Mouse (Mus musculus) gastrocnemius, postnatal 4 days (tissue): ENCODE measurements around the gene S100a13. TPM values are rescaled to one million over a fixed set of nuclear protein-coding genes. Genes with fewer than 3 reads are reported as not detected.

Experiments
- DNase-seq, 2 experiments: peaks; one replicate each; pipeline ENCODE4 v3.0.0; 2021 to 2022; ENCODE audit warnings: low spot score in 2 of 2, mixed read lengths in 2 of 2
- total RNA-seq, 2 experiments: library from RNA; stranded (reverse); gene quantifications; 2 replicates each; pipeline ENCODE4 v1.2.3; 2021

The S100a13 gene
- total RNA-seq, 2 experiments from 2014 or later = 22.6 to 23.3 TPM

DNA sequence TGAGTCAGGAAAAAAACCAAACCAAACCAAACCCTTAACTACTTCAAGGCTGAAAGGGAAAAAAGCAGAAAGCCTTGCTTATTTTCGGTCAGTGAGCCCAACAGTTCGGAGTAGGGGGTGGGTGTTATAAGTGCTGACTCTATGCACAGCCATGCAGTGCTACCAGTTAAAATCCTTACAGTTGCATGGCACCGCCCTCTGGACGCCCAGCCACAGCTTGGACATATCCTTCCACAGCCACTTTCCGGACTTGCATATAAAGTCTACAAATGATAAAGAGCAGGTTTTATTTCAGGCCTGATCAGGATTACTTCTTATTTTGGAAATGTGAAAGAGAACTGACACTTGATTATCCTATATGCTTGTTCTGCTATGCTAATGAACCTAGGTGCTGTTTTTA is 9.0 kb upstream of the S100a13 start:
- no peak for DNase-seq

DNA sequence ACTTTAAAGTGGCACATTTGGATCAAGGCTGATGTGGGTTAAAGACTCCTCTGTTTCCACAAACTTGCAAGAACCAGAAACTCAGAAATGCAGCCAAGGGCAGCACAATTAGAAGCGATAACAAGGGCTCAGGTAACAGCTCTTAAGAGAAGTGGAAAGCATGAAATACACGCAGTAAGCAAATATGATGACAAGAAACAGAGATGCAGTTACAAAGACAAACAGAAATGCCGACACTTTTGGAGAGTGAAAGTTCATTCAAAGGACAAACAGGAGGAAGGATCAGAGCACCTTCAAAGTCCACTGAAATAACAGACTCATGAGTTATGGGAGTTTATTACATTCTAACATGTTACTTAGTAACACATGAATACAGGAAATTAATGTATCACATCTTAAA is 7.9 kb upstream of the S100a13 start:
- DNase-seq = no peak

DNA sequence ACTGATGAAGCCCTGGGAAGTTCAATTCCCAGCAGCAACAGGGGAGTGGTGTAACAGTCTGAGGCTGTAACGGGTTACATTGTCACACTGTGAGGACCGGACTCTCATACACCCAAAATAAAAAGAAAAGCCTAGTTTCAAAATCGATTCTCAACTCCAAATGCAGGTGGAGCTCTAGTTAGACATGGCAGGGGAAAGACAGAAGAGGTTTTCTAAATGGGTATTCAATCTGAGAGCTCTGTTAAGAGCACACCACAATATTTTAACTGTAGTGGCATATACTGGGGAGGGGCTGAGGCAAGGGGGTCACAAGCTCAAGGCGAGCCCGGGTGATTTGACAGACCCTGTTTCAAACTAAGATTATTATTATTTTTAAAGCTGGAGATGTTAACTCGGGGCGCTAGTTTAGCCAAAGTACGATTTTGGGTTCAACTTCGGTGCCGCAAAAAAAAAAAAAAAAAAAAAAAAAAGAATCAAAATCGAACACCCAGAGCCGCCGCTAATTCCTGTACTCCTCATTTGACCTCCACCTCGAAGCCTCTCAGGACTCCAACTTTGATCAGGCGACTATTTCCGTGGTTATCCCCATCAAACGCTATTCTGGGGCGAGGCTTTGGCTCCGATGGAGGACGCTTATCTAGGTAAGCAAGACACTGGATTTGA is 5.8 kb upstream of the S100a13 start:
- no peak for DNase-seq

DNA sequence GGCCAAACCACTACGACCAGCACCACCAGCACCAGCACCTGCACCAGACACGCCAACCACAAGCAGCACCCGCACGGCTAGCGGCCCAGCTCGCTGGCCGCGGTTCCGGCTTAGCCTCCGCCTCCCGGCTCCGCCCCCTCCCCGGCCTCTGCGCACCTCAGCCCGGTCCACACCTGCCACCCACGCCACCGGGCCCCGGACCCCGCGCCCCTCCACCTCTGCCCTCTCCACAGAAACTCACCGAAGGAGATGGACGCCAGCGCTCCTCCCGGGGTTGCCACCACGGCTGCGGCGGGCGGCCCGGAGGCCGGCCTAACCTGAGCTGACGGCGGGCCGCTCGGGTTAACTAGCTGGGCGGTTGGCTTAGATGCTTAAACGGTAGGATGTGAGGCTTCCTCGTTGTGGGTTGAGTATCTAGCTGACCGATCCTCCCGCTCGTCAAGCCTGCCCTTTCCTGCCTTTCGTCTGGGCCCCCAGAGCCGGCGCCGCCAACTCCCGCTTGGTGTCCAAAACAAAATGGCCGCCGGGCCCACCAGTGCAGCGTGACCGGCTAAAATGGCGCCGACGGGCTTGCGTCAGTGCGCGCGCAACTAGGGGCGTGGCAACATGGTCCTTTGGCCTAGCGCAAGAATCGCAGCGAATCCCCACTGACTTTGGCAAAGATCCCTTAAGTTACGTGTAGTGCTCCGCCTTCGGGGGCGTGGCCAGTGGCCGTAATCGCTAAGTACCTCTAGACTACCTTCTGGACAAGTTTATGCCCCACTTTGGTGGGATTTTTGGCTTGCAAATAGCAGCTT is 5.1 kb upstream of the S100a13 start, which contains the start of gene Chtop:
Gene Chtop, minus strand, starts transcription at position 549 of the 797 bp plus-strand sequence.
- DNase-seq = peak; percentile 99 to 100

DNA sequence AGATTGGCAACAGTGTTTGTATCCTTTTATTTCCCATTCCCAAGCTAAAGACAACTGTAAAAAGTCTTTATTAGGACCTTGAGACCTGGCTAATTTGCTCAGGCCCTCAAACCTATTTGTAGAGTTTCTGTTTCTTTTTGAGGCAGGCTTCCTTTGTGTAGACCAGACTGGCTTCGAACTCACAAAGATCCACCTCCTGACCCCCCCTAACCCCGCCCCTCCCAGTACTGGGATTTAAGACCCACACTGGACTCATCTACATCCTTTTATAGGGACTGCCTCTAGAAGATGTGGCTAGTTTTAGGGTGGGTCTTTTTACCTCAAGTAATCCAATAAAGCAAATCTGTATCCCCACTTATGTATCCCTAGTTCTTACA is 4.5 kb upstream of the S100a13 start:
- no peak for DNase-seq

DNA sequence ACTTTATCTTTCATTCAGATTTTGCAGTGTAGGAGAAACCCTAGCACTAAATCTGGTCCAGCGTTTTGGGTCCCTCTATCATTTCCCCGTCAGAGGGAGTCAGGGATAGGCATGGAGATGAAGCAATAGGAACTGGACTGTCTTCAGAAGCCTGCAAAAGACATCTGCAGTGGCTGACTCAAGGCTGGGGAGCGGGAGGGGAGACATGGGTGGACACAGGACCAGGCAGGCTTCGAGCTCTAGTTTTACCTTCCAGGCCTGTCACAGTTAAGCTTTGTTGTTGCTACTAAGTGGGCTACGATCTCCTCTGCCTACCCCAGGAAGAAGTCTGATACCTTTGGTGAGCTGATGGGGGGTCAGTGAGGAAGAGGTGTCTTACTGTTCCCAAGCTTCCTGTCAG is 2.0 kb upstream of the S100a13 start:
- no peak for DNase-seq

DNA sequence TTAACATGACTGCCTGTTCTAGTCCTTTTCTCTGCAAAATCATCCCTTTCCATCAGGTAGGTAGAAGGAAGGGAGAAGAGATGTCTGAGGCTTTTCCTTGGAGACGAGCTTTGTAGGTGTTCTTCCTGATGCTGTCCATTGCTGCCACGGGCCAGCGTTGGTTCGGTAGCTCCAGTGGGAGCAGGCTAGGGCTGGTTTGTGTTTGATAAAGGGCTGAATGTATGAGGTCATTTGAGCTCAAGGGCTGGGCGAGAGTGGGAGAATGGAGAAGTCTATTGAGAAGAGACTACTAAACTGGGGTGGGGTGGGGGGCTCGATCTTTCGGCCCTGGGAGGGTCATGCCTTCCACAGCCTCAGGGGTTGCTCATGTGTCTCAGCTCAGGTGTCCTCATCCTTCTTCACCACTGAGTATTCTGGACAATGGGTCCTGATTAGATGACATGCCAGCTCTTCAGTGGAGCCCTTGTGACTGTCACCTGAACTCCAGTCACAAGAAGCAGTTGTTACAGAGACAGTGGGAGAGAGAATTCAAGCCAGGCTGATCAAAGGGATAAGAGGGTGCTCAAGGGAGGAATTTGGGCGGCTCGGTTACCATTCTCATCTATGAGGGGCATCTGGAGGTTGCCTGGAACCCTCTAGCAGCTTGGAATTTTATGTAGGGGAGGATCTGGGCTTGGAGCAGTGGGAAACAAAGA is 1.1 kb upstream of the S100a13 start:
- DNase-seq = no peak

DNA sequence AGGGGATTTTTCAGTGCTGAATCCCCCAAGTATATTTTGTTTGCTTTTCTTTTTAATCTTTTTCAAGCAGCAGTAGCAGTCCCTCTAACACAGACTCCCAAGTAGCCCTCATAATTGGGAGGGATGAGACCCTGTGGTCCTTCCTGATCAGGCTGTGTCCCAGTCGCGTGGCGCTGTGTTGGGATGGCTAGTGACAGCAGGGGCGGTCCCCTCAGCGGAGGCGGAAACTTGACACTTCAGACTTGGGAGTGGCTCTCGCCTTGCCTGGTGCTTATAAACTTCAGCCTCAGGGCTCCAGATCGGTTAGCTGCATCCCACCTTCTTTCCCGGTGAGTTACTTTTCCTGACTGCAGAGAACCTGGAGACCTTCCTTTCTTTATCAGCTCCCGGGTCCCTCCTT is 456 bp downstream of the S100a13 start:
- peak; percentile 40 to 72 for DNase-seq

DNA sequence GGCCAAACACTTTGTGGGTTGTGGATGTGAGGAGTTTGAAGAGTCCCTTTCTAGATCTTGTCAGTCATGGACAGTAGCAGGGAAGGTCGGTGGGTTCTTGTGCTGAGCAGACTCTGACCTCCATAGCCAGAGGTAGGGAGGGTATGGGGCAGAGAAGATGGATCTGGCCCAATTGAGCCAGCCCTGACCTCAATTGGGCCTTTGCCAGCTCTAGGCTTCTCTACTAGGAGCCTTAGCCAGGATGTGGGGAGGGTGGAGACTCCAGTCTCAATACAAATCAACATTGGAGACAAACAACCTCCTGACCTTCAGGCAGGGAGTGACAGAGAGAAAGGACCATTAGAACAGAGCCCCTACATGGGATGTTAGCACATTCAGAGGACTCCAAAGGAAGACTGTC is 1.0 kb downstream of the S100a13 start:
- DNase-seq = no peak

DNA sequence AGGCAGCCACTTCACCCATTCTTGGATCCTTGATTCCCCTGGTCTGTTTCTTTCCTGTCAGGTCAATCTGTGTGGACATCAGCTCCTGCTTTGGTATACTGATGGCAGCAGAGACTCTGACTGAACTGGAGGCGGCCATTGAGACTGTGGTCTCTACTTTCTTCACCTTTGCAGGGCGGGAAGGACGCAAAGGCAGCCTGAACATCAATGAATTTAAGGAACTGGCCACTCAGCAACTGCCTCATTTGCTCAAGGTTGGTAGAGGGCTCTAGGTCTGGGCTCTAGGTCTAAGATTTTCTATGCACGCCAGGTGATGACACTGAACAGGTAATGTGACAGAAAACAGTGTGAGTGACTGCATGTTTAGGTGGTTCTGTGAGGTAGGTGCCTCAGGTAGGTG is 1.6 kb downstream of the S100a13 start:
- no peak for DNase-seq

DNA sequence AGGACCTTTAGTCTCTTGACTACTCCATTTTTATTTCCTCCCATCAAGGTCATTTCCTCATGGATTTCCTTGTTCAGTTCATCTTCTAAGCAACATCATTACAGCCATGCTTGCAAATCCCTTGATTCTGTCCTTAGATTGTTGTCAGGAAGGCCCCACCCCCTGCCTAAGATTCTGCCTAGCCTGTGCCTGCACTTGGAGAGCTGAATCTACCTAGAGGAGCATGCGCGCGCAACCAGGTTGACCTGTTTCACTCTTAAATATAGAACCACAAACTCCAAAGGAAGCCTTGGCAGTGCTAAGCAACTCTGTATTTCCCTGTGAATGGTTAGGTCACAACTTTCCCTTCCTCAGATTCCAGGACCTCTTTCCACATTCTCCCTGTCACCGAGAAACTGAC is 3.5 kb downstream of the S100a13 start:
- DNase-seq = no peak

DNA sequence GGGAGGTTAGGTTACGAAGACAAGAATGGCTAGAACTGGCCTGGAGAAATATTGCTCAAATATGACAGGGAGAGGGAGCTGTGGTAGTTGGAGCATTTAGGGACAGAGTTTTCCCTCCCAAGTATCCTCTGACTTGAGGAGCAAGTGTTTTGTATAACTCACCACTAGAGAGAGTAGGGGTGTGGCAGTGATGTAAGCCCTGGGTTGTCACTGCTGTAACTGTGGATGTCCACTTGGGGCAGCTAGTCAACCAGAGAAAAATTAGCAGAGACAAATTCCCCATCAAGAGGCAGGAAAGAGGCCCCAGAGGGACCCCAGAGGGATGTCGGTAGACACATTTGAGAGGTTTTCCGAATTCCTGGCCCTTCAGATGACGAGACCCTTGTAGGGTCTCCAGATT is 11.2 kb downstream of the S100a13 start:
- peak in 1 of 2 experiments; percentile 45 for DNase-seq

DNA sequence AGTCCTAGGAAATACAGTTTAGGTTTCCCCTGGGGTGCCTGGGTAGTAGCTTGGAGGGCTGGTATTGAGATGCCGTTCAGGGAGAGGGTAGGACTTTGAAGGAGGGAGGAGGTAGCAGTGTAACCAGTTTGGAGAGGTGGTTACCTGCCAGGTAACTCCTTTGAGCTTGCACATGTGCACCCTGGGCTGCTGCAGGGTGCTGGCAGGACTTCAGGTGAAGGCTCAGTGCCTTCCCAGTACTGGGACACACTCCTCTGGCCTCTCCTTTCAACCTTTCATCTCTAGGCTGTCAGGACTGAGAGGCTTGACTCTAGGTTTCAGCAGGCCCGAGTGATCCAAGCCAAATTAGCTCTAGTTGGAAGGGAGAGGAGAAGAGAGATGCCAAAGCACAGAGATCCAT is 11.8 kb downstream of the S100a13 start:
- DNase-seq = no peak

DNA sequence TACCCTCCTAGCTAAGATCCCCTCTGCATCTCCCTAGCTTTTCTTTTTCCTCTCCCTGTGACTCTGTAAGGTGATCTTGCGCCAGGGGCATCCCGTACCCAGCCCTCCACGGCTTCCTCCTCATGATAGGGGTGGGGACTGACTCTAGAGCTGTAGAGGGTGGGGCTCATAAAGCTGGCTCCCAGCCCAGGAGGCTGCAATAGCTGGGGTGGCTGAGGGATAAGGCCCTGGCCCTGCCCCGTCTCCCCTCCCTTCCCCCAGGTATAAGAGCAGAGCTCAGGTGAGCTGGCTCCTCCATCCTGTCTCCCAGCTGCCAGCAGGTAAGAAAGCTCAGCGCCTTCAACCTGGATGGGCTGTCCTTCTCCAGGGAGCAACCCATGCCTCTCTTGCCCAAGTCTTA is 12.3 kb downstream of the S100a13 start, which contains the start of gene S100a14:
Gene S100a14, plus strand, starts transcription at position 277 of the 400 bp plus-strand sequence.
- DNase-seq = no peak

DNA sequence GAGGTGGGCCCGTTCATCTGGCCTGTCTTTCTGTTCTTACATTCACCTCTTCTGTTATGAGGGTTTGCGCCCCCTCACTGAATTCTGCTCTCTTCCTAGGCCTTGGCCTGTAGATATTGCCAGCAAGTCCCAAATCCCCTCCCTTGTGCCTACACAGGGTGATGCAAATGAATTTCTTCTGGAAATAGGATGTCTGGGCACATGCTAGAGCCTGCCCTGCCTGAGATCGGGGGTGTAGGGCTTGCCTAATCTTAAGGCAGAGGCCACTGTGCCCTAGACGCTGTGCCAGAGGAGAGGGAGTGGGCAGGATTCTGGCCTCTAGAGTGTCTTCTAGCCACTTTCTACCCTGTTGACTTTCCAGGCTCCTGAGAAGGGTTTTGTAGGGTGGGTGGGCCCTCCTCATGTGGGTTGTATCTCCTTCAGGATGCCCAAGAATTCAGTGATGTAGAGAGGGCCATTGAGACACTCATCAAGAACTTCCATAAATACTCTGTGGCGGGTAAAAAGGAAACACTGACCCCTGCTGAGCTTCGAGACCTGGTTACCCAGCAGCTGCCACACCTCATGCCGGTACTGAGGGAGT is 13.1 kb downstream of the S100a13 start:
- no peak for DNase-seq

DNA sequence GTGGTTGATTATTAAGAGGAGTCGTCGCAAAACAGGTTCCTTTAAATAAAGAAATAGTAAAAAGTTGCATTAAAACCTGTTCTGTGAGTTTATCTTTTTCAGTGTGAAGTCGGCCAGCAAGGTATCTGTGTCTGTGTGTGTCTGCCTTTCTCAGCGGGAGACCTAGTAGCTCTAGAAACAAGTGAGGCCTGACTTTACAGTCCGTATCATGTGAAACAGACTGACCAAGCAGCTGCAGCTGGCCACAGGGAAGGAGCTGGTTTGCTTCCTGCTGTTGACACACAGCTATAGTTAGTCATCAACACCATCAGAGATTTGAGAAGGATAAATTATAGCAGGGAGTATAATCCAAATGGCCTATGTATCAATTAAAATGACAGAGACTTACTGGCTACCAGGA is 17.5 kb downstream of the S100a13 start:
- no peak for DNase-seq

DNA sequence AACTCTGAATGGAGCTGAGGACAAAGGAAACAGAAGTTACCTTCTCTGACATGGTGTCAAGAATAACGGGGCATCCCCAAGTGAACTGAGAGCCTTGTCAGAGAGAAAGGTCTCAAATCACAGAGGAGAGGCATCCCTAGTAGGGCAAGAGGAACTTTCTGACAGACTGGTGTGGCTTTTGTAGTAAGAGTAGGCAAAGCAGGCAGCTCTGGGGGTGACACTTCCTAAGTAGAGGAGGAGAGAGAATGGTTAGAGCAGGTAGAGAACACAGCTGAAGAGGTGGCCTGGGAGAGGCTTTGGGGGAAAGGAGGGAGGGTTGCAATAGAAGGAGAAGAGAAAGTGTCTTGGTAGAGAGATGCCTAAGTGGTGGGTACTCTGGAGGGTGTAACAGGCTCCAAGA is 21.2 kb downstream of the S100a13 start:
- no peak for DNase-seq

DNA sequence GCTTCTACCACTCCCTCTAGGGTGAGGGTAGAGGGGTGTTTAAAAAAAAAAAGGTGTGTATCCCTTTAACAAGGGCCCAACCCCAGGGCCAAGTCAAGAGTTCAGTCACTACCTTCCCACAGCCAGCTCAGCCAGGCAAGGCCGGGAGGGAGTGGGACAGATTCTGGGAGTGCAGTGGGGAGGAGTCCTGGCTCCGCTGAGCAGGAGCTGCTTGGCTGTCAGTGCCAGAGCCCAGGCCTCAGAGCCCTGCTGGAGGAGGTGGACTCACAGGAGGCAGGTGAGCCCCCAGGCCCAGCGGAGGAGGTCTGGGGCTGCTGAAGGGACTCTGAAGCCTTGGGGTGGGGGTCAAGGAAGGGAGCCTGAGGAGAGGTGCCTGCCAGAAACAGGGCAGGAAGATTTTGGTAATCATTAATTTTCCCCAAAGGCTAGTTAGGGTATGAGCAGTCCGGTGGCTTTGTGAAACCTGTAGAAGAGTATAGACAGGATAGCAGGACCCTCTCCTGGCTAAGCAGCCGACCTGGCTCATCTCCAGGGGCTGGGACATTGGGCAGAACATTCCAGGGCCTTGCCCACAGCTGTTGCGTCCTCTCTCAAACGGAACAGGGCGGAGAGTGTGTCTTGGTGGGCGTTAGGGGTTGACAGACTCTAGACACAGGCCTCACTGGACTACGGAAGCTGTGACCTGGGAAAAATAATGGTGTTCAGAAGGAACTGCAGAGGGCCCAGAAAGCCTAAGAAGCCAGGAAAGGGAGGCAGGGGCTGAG is 23.1 kb downstream of the S100a13 start, which contains the start of gene S100a16:
Gene S100a16, plus strand, starts transcription at position 114 of the 764 bp plus-strand sequence.
- peak; percentile 53 to 78 for DNase-seq

DNA sequence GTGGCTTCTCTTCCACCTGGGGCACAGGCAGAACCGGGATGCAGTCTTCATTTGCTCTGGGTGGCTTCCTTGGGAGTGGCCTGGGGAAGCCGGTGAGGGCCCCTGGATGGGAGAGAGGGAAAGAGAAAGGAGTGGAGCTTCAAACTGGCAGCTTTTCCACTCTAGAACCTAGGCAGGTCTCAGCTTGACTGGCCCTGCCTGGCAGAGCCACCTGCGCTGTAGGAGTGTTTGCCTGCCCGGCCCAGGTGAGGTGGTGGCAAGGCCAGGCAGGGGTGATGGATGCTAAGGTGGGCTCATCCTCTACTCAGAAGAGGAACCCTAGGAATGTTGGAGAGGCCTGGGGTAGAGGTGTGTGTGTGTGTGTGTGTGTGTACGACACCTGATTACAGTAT is 23.7 kb downstream of the S100a13 start:
- DNase-seq = no peak

DNA sequence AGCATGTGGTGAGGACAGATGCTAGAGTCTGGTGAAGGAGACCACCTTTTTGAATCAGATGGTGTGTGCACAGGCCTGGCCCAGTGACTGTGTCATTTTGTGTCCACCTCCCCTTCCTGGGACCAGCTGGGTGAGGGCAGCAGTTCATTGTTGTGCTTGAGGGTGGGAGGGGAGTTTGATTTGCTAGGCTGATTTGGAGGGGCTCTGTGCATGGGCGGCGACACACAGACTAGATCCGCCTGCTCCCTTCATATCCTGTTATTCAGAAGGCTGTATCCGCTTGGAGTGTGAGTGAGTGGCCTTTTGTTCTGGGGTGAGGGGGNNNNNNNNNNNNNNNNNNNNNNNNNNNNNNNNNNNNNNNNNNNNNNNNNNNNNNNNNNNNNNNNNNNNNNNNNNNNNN is 26.7 kb downstream of the S100a13 start:
- DNase-seq = no peak
